Comparison of ENCODE assay signal across 25 mouse cellular contexts in genomic region chr13:29699896-29700295, GRCm38 (mm10).
"Had no signal": no experiment of that assay in that cellular context is flagged by ENCODE, and none has a peak within 500 bp of the region (broad histone marks: within the 10 kb centered on the region; RNA-seq: fewer than 3 reads in every experiment).

No protein-coding gene starts in this region.

- H3K4me1 ChIP-seq: hindbrain, embryonic 13.5 days; hindbrain, embryonic 15.5 days; liver, embryonic 12.5 days had no signal

- H3K27me3 ChIP-seq: heart, embryonic 12.5 days; hindbrain, embryonic 13.5 days; hindbrain, embryonic 15.5 days; kidney, embryonic 15.5 days; limb, embryonic 13.5 days; limb, embryonic 15.5 days; liver, embryonic 12.5 days had no signal

- H3K9ac ChIP-seq: heart, embryonic 12.5 days; hindbrain, embryonic 13.5 days; hindbrain, embryonic 15.5 days; kidney, embryonic 15.5 days; limb, embryonic 13.5 days; limb, embryonic 15.5 days; liver, embryonic 12.5 days; liver, embryonic 14.5 days had no signal

- H3K4me2 ChIP-seq: heart, embryonic 12.5 days; hindbrain, embryonic 13.5 days; hindbrain, embryonic 15.5 days; kidney, embryonic 15.5 days; limb, embryonic 13.5 days; limb, embryonic 15.5 days; liver, embryonic 12.5 days had no signal

- DNase-seq: gastrocnemius, adult 2 months; gastrocnemius, postnatal 10 days; gastrocnemius, postnatal 25 days; heart, adult 2 months; heart, postnatal 10 days; heart, postnatal 4 days; kidney, adult 11 months; kidney, adult 2 months; kidney, adult 9 months; kidney, postnatal 14 days; kidney, postnatal 36 days; layer of hippocampus, adult 9-11 months; layer of hippocampus, postnatal 36 days; left cerebral cortex, postnatal 4 days had no signal

- ATAC-seq: hindbrain, postnatal 0 days; intestine, embryonic 16.5 days; liver, embryonic 12.5 days had no signal

- H3K9me3 ChIP-seq: heart, embryonic 12.5 days; hindbrain, embryonic 13.5 days; hindbrain, embryonic 15.5 days; kidney, embryonic 15.5 days; limb, embryonic 13.5 days; limb, embryonic 15.5 days; liver, embryonic 12.5 days had no signal

- H3K36me3 ChIP-seq: heart, embryonic 12.5 days; hindbrain, embryonic 13.5 days; hindbrain, embryonic 15.5 days; kidney, embryonic 15.5 days; limb, embryonic 15.5 days; liver, embryonic 12.5 days had no signal

- H3K4me3 ChIP-seq: gastrocnemius, adult 2 months; heart, adult 2 months; heart, embryonic 12.5 days; hindbrain, embryonic 13.5 days; hindbrain, embryonic 15.5 days; kidney, embryonic 15.5 days; limb, embryonic 13.5 days; limb, embryonic 15.5 days; liver, embryonic 12.5 days had no signal

- H3K27ac ChIP-seq: gastrocnemius, adult 2 months; heart, adult 2 months; hindbrain, embryonic 13.5 days; hindbrain, embryonic 15.5 days; hindbrain, postnatal 0 days; kidney, embryonic 15.5 days; kidney, postnatal 0 days; limb, embryonic 13.5 days; limb, embryonic 15.5 days; liver, embryonic 12.5 days; liver, embryonic 14.5 days had no signal
